Mouse (Mus musculus) hindbrain, embryonic 10.5 days (tissue): Measurements from ENCODE around the gene Foxr2. TPM values are rescaled to one million over a fixed set of nuclear protein-coding genes. Genes with fewer than 3 reads are reported as not detected.
A peak's percentile ranks its signal among the peaks of the same experiment; 100 is the strongest.

Experiments
- DNase-seq: peaks from one replicate; pipeline ENCODE4 v3.0.0-alpha.2; 2017; ENCODE audit warnings: low spot score
- H3K27ac ChIP-seq: fragments of 300-500 bp; sonication (generic); 2 replicates; pipeline ENCODE4 v1.5.1; 2016; ENCODE audit warnings: mild to moderate bottlenecking, moderate library complexity
- H3K27me3 ChIP-seq: fragments of 300-500 bp; sonication (generic); 2 replicates; pipeline ENCODE4 v1.6.1; 2016; ENCODE audit warnings: mild to moderate bottlenecking; ENCODE audit not compliant: poor library complexity, insufficient read depth, severe bottlenecking
- H3K36me3 ChIP-seq: fragments of 300-500 bp; sonication (generic); 2 replicates; pipeline ENCODE4 v1.6.1; 2016; ENCODE audit warnings: mild to moderate bottlenecking, moderate library complexity
- H3K4me1 ChIP-seq: fragments of 300-500 bp; sonication (generic); replicated peaks from 2 replicates; pipeline ENCODE4 v1.6.1; 2016; ENCODE audit warnings: mild to moderate bottlenecking
- H3K4me3 ChIP-seq: fragments of 300-500 bp; sonication (generic); 2 replicates; pipeline ENCODE4 v1.5.1; 2016; ENCODE audit warnings: mild to moderate bottlenecking, moderate library complexity
- H3K9me3 ChIP-seq: fragments of 300-500 bp; sonication (generic); 2 replicates; pipeline ENCODE4 v1.6.1; 2016; ENCODE audit warnings: mild to moderate bottlenecking, moderate library complexity
- WGBS: fragments of 180-500 bp; shearing (Covaris S2); methylation state at CpG from one replicate; pipeline ENCODE4 v1.1.7; 2016; 5-methylcytosine and 5-hydroxymethylcytosine counted together
- polyA plus RNA-seq: library from polyadenylated mRNA; unstranded; fragments of >200 nt; fragmentation: Nextera tagmentation; extraction: Ambion mirVana; gene quantifications from 2 replicates; pipeline ENCODE4 v1.2.1, GENCODE M21; 2016

Gene Foxr2
- polyA plus RNA-seq = 0.13 and 0.27 TPM in 2 replicates

DNA sequence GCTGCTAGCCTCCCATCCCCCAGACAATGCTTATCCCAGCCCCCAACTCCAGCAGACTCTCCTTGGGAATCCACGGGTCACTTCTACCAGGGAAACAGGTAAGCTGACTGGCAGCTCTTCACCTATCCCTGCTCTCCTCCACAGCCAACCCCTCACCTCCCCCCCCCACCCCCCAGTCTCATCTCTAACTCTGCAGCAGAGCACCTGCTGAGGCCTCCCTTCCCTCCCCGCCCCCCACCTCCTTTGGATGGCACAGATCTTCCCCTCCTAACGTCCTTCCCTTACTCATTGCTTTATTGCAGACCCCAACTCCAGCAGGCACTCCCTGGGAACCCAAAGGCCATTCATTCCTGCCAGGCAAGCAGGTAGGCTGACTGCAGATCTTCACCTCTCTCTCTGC lies at the start of gene Foxr2:
Gene Foxr2, plus strand, starts transcription at position 301 of the 400 bp plus-strand sequence.
- no peaks in the 10 kb centered on the region for H3K9me3 ChIP-seq
- no peak for DNase-seq
- H3K27me3 ChIP-seq = peaks cover 18% of the 10 kb centered on the region
- peaks cover 11% of the 10 kb centered on the region; the same call in 1 of the 2 replicates for H3K4me1 ChIP-seq
- H3K27ac ChIP-seq = no peak within 1 kb of the TSS
- H3K4me3 ChIP-seq = no peak within 1 kb of the TSS
- H3K36me3 ChIP-seq = no peaks in the 10 kb centered on the region
- 1% methylated on average over 3 of the region's 3 CpGs for WGBS

DNA sequence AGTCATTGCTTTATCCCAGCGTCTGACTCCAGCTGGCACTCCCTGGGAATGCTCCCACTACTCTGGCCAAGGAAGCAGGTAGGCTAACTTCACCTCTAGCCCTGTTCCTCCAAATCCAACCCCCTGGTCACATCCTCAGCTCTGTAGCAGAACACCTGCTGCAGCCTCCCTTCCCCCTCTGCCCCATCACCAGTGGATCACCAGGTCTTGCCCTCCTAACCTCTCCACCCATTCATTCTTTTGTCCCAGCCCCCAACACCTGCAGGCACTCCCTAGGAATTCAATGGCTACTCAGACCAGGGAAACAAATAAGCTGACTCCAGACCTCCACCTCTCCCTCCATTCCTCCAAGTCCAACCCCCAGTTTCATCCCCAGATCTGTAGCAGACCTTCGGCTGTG lies 427 bp downstream of the Foxr2 start:
- no peak for DNase-seq
- no peak overlapping the region for H3K4me3 ChIP-seq
- H3K36me3 ChIP-seq = no peaks in the 10 kb centered on the region
- 42% methylated on average over 2 of the region's 2 CpGs for WGBS
- H3K27ac ChIP-seq = no peak overlapping the region
- peaks cover 11% of the 10 kb centered on the region; the same call in 1 of the 2 replicates for H3K4me1 ChIP-seq
- no peaks in the 10 kb centered on the region for H3K9me3 ChIP-seq
- H3K27me3 ChIP-seq = peaks cover 18% of the 10 kb centered on the region

DNA sequence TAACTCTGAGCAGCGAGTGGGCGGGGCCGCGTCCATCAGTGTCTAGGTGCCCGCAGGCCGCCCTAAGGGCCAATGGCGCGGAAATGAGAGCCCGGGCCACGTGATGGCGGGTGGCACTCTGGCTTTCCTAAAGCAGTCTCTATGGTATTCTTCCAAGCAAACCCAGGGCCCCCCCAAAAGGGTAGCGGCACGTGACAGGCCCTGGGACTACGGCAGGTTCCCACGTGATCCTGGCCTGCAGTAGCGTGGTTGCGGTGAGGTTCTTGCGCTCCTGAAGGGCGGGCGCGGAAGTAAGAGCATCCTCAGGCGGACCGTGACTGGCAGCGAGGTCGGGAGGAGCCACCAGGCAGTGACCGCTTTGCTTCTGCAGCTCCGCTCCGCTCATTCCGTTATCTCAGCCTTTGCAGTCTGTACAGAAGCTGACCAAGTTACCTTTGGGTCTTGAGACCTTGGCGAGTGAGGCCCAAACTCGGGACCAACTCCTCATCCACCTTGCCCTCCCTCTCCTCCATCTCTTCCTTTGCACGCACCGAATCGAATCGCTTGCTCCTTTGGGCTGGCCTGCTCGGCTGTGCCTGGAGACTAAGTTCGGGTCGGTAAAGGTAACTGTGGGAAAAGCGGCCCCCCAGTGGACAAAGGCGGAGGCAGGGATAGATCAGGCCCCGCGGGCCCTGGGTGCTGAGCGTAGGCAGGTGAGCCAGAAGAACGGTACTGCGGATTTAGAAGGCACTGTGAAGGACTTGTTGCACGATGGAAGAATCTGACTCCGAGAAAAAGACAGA lies 21.3 kb downstream of the Foxr2 start, which contains the start of gene Rragb:
Gene Rragb, plus strand, starts transcription at position 248 of the 782 bp plus-strand sequence.
- Histone ChIP-seq H3K4me1 (no peaks in the 10 kb centered on the region), H3K4me3 (peak within 1 kb of the TSS; percentile 57), H3K9me3 (no peaks in the 10 kb centered on the region), H3K36me3 (no peaks in the 10 kb centered on the region), H3K27ac (peak within 1 kb of the TSS; percentile 86), H3K27me3 (peaks cover 10% of the 10 kb centered on the region)
- peak; percentile 83 for DNase-seq
- WGBS = 14% methylated on average over 47 of the region's 47 CpGs

DNA sequence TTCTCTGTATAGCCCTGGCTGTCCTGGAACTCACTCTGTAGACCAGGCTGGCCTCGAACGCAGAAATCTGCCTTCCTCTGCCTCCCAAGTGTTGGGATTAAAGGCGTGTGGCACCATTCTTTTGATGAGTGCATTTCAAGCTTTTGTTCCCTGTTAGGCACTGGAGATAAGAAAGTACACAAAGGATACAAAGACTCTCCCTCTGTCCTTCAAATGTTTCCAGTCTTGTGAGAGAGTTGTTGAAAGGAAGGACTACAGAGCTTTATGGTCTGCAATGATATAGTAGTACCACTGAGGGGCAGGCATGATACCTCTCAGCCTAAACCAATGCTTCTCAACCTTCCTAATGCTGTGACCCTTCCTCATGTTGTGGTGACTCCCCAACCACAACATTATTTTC lies 24.1 kb downstream of the Foxr2 start:
- H3K9me3 ChIP-seq = no peaks in the 10 kb centered on the region
- no peak overlapping the region for H3K27ac ChIP-seq
- DNase-seq = no peak
- H3K36me3 ChIP-seq = no peaks in the 10 kb centered on the region
- peaks cover 10% of the 10 kb centered on the region for H3K27me3 ChIP-seq
- no peaks in the 10 kb centered on the region for H3K4me1 ChIP-seq
- WGBS = 65% methylated on average over 3 of the region's 3 CpGs
- no peak overlapping the region for H3K4me3 ChIP-seq

DNA sequence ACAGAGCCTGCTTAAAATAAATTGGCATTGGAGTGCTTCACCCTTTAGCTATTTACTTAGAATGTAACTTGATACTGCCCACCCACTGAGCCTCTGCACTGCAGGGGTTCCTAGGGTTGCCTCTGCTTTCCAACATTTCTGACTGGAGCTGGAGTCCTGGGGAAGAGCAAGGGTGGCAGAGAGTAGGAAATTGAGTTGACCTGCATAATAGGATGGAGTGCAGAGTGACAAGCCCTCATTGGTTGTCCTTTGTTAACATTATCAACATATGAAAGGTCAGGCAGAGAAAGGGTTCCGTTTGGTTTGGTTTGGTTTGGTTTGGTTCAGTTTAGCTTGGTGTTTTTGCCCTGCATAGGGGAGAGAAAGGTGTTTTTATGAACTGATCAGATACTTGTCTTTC lies 33.2 kb downstream of the Foxr2 start:
- no peak for DNase-seq
- H3K4me3 ChIP-seq = no peak overlapping the region
- no peaks in the 10 kb centered on the region for H3K9me3 ChIP-seq
- H3K27me3 ChIP-seq = no peaks in the 10 kb centered on the region
- no peaks in the 10 kb centered on the region for H3K4me1 ChIP-seq
- WGBS = 10% methylated on average over 1 of the region's 1 CpGs
- H3K27ac ChIP-seq = no peak overlapping the region
- peaks cover 3% of the 10 kb centered on the region; the same call in 1 of the 2 replicates for H3K36me3 ChIP-seq

DNA sequence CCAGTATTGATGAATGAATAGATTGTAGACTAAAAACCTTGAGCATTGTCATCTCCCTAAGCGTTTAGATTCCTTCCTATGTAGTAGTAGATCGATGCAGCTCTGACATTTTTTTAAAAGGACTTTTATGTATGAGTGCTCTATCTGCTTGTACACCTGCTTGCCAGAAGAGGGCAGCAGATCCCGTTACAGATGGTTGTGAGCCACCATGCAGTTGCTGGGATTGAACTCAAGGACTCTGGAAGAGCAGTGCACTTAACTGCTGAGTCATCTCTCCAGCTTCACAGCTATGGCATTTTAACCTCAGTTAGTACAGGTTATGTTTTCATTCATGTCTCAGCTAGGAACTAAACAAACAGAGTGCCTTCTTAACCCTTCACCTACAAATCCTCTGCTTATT lies 36.7 kb downstream of the Foxr2 start:
- 57% methylated on average over 3 of the region's 3 CpGs for WGBS
- H3K4me1 ChIP-seq = no peaks in the 10 kb centered on the region
- peak; percentile 6 for DNase-seq

DNA sequence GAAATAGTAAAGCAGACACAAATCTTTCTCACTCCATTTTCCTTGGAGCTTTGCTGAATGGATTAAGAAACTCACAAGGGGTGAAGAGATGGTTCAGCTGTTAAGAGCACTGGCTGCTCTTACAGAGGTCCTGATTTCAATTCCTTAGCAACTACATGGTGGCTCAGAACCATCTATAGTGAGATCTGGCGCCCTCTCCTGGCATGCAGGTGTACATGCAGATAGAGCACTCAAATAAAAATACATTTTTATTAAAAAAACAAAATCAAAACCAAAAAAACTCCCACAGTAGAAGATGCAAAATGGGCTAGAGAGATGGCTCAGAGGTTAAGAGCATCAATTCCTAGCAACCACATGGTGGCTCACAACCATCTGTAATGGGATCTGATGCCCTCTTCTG lies 56.2 kb downstream of the Foxr2 start:
- DNase-seq = peak; percentile 2
- 22% methylated on average over 1 of the region's 1 CpGs for WGBS
- H3K9me3 ChIP-seq = no peaks in the 10 kb centered on the region
- no peak overlapping the region for H3K4me3 ChIP-seq
- H3K27ac ChIP-seq = no peak overlapping the region
- no peaks in the 10 kb centered on the region for H3K4me1 ChIP-seq
- peaks cover 3% of the 10 kb centered on the region; the same call in 1 of the 2 replicates for H3K36me3 ChIP-seq
- no peaks in the 10 kb centered on the region for H3K27me3 ChIP-seq

More for the DNA sequence above, 36.7 kb downstream of the Foxr2 start:
- no peak overlapping the region for H3K4me3 ChIP-seq
- no peaks in the 10 kb centered on the region for H3K9me3 ChIP-seq
- no peaks in the 10 kb centered on the region for H3K27me3 ChIP-seq
- H3K36me3 ChIP-seq = peaks cover 3% of the 10 kb centered on the region; the same call in 1 of the 2 replicates
- no peak overlapping the region for H3K27ac ChIP-seq

DNA sequence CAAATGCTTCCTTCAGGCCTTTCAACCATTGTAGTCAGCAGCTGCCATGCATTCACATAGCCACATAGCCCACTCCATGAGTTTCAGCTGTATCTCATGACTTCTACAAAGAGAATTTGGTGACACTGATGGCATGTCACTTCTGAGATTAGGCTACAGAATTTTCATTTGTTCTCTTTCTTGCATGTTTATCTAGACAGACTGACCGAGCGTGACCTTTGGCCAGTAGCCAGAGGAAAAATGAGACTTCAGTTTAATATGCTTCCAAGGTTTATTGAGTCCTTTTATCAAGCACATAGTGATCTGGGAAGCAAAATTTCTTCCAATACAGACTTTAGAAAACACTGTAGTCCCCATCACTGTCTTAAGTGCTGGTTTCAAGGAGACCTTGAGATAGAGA lies 63.6 kb downstream of the Foxr2 start:
- WGBS = 84% methylated on average over 2 of the region's 2 CpGs
- no peak for DNase-seq
- no peaks in the 10 kb centered on the region for H3K36me3 ChIP-seq

More for the DNA sequence above, 63.6 kb downstream of the Foxr2 start:
- H3K4me3 ChIP-seq = no peak overlapping the region
- H3K4me1 ChIP-seq = no peaks in the 10 kb centered on the region
- H3K9me3 ChIP-seq = no peaks in the 10 kb centered on the region
- H3K27me3 ChIP-seq = no peaks in the 10 kb centered on the region
- H3K27ac ChIP-seq = no peak overlapping the region

Other genes starting within 250 kb of the Foxr2 start
- gene Usp51, start 112.3 kb upstream of the Foxr2 start, polyA plus RNA-seq = 3.8 and 5.0 TPM in 2 replicates
- 79.9 and 89.2 TPM in 2 replicates for gene Mageh1, start 81.2 kb upstream of the Foxr2 start, polyA plus RNA-seq
- 4.8 and 6.1 TPM in 2 replicates for gene Rragb, start 21.2 kb downstream of the Foxr2 start, polyA plus RNA-seq
- 1.1 and 1.3 TPM in 2 replicates for gene Klf8, start 118.7 kb downstream of the Foxr2 start, polyA plus RNA-seq